Mouse (Mus musculus) ES-E14 (cell line): ENCODE data around the gene Emx1. TPM values are rescaled to one million over a fixed set of nuclear protein-coding genes. Genes with fewer than 3 reads are reported as not detected.

Experiments
- DNase-seq: peaks from one replicate; pipeline ENCODE4 v3.0.0-alpha.2; 2013; ENCODE audit warnings: low read depth, low spot score
- H3K27ac ChIP-seq: 2 replicates; pipeline ENCODE4 v1.5.1; 2012; ENCODE audit warnings: low read depth, mild to moderate bottlenecking, low read length, moderate library complexity, mixed read lengths; ENCODE audit not compliant: poor library complexity, insufficient read depth, severe bottlenecking
- H3K36me3 ChIP-seq: 2 replicates; pipeline ENCODE4 v1.6.1; 2012; ENCODE audit warnings: mild to moderate bottlenecking, low read length, moderate library complexity, mixed read lengths; ENCODE audit not compliant: control insufficient read depth, poor library complexity, insufficient read depth, severe bottlenecking
- H3K4me1 ChIP-seq, 2 experiments: fragments of 150-350 bp in 1 of 2; sonication (generic) in 1 of 2; 2 replicates each; pipeline ENCODE4 v1.6.1; 2012; ENCODE audit warnings: low read length in 2 of 2, mild to moderate bottlenecking in 1 of 2, mixed read lengths in 1 of 2; ENCODE audit not compliant: control insufficient read depth in 2 of 2, insufficient read depth in 2 of 2, poor library complexity in 1 of 2
- H3K4me3 ChIP-seq, 2 experiments: fragments of 150-350 bp in 1 of 2; sonication (generic) in 1 of 2; 2 replicates each; pipeline ENCODE4 v1.5.1; 2012; ENCODE audit warnings: low read length in 2 of 2, low read depth in 1 of 2, mild to moderate bottlenecking in 1 of 2, mixed read lengths in 1 of 2; ENCODE audit not compliant: insufficient read depth in 1 of 2, poor library complexity in 1 of 2, severe bottlenecking in 1 of 2
- H3K9ac ChIP-seq: 2 replicates; pipeline ENCODE4 v1.6.1; 2012; ENCODE audit warnings: low read depth, mild to moderate bottlenecking, low read length, mixed read lengths; ENCODE audit not compliant: poor library complexity, insufficient read depth, severe bottlenecking
- H3K9me3 ChIP-seq: fragments of 150-350 bp; sonication (generic); 2 replicates; pipeline ENCODE4 v1.6.1; 2012; ENCODE audit warnings: low read depth, mild to moderate bottlenecking, low read length; ENCODE audit not compliant: control insufficient read depth, insufficient read depth
- CHD2 ChIP-seq: IDR thresholded peaks from 2 replicates; pipeline ENCODE4 v1.6.1; 2014; ENCODE audit warnings: mild to moderate bottlenecking, low read depth, low read length, inconsistent platforms
- HCFC1 ChIP-seq: IDR thresholded peaks from 2 replicates; pipeline ENCODE4 v1.6.1; 2012; ENCODE audit warnings: low read length, inconsistent platforms, borderline replicate concordance; ENCODE audit not compliant: insufficient read depth
- MAFK ChIP-seq: IDR thresholded peaks from 2 replicates; pipeline ENCODE4 v1.6.1; 2014; ENCODE audit warnings: mild to moderate bottlenecking, low read depth, low read length, inconsistent platforms; ENCODE audit not compliant: insufficient read depth
- ZC3H11A ChIP-seq: IDR thresholded peaks from 2 replicates; pipeline ENCODE4 v1.6.1; 2012; ENCODE audit warnings: low read depth, mild to moderate bottlenecking, inconsistent platforms, low read length, borderline replicate concordance
- ZNF384 ChIP-seq: IDR thresholded peaks from 2 replicates; pipeline ENCODE4 v1.6.1; 2012; ENCODE audit warnings: low read depth, low read length, inconsistent platforms
- in situ Hi-C, 2 experiments: fragments of 600-800 bp; cut with MboI; formaldehyde crosslinking; loops; one replicate each; pipeline ENCODE4 v1.15.1; 2025; ENCODE audit warnings: low sequenced_read_pairs in 2 of 2, inconsistent platforms in 1 of 2; ENCODE audit not compliant: unreplicated experiment in 2 of 2
- total RNA-seq: library from RNA; depleted of rRNA; stranded (reverse); fragments of 300-350 nt; gene quantifications from 2 replicates; pipeline ENCODE4 v1.2.3, GENCODE M21; 2012

Gene Emx1
- total RNA-seq, 1 experiment = not detected

- TF ChIP-seq ZC3H11A = no peak
- TF ChIP-seq CHD2 = no peak
- no peak for TF ChIP-seq ZNF384
- H3K27ac ChIP-seq = no peak overlapping the region
- H3K9ac ChIP-seq = no peak overlapping the region
- H3K4me1 ChIP-seq = peaks cover 0 to 5% of the 10 kb centered on the region in 2 experiments; a peak in 1 of 4 replicates
- no peak for DNase-seq
- no peak overlapping the region for H3K4me3 ChIP-seq
- in situ Hi-C loops = loop anchor here (25.0 kb wide), 2 partner anchors 605 to 1480 kb away; partner anchors contain the start of genes Vax2 (in 2 of the 2) and Cyp26b1 (in 1 of the 2)
- no peaks in the 10 kb centered on the region for H3K36me3 ChIP-seq
- no peaks in the 10 kb centered on the region for H3K9me3 ChIP-seq
Observed at GRCm38 (mm10) chr6:85191751-85192440, 4.7 kb downstream of the Emx1 start.

DNA sequence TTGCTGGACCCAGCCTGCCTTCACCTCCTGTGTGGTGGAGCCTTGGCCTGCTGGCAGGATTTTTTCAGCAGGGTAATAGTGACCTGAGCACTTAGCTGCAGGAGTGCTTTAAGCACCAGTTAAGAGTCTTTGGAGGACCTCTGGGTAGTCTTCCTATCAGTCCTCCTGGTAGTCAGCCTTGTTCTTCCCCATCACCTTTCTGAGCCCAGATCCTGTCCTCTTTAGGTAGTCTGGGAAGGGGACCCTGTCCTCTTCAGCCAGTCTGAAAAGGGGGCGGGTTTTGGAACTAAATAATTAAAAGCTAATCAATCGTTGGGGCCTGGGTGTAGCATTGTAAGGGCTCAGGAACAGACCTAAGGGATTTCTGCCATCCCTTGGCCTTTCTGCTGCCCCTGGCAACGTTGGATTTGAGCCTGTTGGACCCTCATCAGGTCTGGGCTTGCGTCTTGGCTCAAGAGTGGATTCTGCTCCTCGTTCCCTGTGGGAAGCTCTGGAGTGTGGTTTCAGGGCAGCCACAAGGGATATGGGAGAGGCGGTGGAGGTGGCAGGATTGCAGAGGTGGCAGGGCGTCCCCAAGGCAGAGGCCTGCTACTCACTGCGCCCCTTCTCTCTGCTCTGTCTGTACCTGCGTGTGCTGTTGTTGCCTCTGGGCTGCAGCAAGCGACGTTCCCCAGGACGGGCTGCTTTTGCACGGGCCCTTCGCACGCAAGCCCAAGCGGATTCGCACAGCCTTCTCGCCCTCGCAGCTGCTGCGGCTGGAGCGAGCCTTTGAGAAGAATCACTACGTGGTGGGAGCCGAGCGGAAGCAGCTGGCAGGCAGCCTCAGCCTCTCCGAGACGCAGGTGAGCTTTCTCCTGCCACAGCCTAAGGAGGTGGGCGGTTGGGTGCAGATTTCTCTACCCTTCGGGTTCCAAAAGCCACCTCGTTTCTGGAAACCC, 6.4 kb downstream of the Emx1 start:
- Histone ChIP-seq H3K27ac (no peak overlapping the region), H3K36me3 (no peaks in the 10 kb centered on the region), H3K4me1 (peaks cover 0 to 5% of the 10 kb centered on the region in 2 experiments; a peak in 1 of 4 replicates), H3K9me3 (no peaks in the 10 kb centered on the region), H3K4me3 (peak overlapping the region in 1 of 2 experiments; percentile 48; a peak in 1 of 4 replicates), H3K9ac (peak overlapping the region; percentile 44)
- DNase-seq = no peak
- in situ Hi-C loops = loop anchor here (25.0 kb wide), 2 partner anchors 606 to 1481 kb away; partner anchors contain the start of genes Vax2 (in 2 of the 2) and Cyp26b1 (in 1 of the 2)
- TF ChIP-seq MAFK (no peak), HCFC1 (no peak), ZC3H11A (no peak)

DNA sequence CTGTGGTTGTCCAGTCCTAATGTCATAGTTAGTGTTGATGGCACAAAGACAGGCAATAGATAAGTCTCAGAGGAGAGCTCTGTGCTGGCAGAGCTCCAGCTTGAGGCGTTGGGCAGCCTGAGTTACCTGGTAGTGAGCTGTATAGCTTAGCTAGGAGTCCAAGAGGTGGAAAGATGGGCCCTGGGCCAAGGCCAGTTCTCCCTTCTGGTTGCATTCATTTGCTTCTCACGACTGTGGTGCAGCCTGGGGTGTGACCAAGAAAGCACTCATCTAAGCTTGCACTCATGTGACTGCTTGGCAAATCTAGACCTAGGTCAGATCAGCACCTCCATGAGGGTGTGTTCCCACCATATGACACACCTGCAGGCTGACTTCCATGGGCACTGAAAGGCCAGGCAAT, 10.7 kb downstream of the Emx1 start:
- Histone ChIP-seq H3K27ac (no peak overlapping the region), H3K9me3 (no peaks in the 10 kb centered on the region), H3K4me1 (peaks cover 0 to 5% of the 10 kb centered on the region in 2 experiments; a peak in 1 of 4 replicates), H3K9ac (no peak overlapping the region), H3K4me3 (no peak overlapping the region), H3K36me3 (no peaks in the 10 kb centered on the region)
- TF ChIP-seq HCFC1 (no peak), ZC3H11A (no peak), ZNF384 (no peak), CHD2 (no peak), MAFK (no peak)
- DNase-seq = no peak
- in situ Hi-C loops = loop anchor here (25.0 kb wide), 2 partner anchors 611 to 1486 kb away; partner anchors contain the start of genes Vax2 (in 2 of the 2) and Cyp26b1 (in 1 of the 2)

DNA sequence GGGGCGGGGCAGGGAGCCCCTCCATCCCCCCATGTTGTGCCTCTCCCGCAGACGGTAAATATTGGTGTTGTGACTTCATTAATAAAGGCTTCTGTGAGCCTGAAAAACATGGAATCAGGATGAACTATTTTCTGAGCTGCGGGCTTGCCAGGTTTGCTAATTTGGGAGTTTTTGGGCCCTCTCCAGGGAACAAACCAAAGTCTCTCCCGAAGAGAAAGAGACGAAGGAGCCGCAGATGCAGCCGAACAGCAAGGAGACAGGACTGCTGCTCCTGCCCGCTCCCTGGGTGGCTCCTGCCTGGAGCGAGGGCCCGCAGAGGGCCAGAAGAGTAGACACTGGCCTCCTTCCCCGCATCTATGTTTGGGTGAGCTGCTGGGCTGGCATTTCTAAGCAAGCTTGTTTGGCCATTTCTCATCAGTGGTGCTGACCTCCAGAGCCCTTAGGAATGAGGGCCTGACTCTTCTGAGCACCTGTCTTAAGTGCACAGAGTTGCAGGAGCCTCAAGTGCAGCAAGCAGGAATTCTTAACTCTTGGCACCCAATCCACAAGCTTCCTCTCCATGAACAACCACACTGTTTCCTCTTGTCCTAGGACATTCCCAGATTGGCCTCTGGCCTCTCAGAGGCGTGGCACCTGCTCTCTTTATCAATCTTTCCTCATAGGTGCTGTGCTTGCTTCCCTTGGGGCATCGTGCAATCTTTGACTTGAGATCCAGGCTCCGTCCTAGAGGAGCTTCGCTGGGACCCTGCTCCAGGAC, 19.1 kb downstream of the Emx1 start:
- no peaks in the 10 kb centered on the region for H3K9me3 ChIP-seq
- H3K4me1 ChIP-seq = peaks cover 4 to 17% of the 10 kb centered on the region in 2 experiments; a peak in 1 of 4 replicates
- no peak for DNase-seq
- in situ Hi-C loops = no loop called here
- H3K27ac ChIP-seq = no peak overlapping the region
- H3K4me3 ChIP-seq = peak overlapping the region in 1 of 2 experiments; percentile 15; a peak in 1 of 4 replicates
- no peak overlapping the region for H3K9ac ChIP-seq
- H3K36me3 ChIP-seq = no peaks in the 10 kb centered on the region
- TF ChIP-seq MAFK (no peak), ZNF384 (no peak), CHD2 (no peak), HCFC1 (no peak), ZC3H11A (no peak)
